Mouse (Mus musculus) gastrocnemius, adult 2 months (tissue): Measurements from ENCODE around the gene Cd55. TPM values are rescaled to one million over a fixed set of nuclear protein-coding genes. Genes with fewer than 3 reads are reported as not detected.
"Not testable (repeated sequence)": the region's sequence is repeated elsewhere in the genome, so short reads cannot be mapped to it uniquely, and the experiment has no call there.

Experiments used
- DNase-seq: peaks from one replicate; pipeline ENCODE4 v3.0.0; 2022
- H3K27ac ChIP-seq: fragments of 200-600 bp; 2 replicates; pipeline ENCODE4 v1.8.1; 2022; ENCODE audit warnings: mild to moderate bottlenecking
- H3K4me3 ChIP-seq: fragments of 200-600 bp; 2 replicates; pipeline ENCODE4 v1.8.1; 2022; ENCODE audit warnings: mild to moderate bottlenecking, moderate library complexity
- CTCF ChIP-seq: fragments of 200-600 bp; IDR thresholded peaks from 2 replicates; pipeline ENCODE4 v1.8.1; 2022; ENCODE audit warnings: antibody characterized with exemption, mild to moderate bottlenecking, moderate library complexity
- intact Hi-C: fragments of 180-260 bp; cut with DNase I; formaldehyde crosslinking; loops from one replicate; pipeline ENCODE4 v1.15.1; 2025
- total RNA-seq, 2 experiments: library from RNA; stranded (reverse); gene quantifications; 2 replicates each; pipeline ENCODE4 v1.2.3; 2021

The Cd55 gene
- total RNA-seq, 2 experiments from 2014 or later, result 47.7 to 77.9 TPM

GRCm38 (mm10) chr1:130474226-130474625, 11.7 kb upstream of the Cd55 start:
- DNase-seq, result no peak
- intact Hi-C loops, result no loop called here
- Histone ChIP-seq H3K27ac (no peak overlapping the region), H3K4me3 (no peak overlapping the region)
- no peak for TF ChIP-seq CTCF

GRCm38 (mm10) chr1:130470074-130470473, 7.5 kb upstream of the Cd55 start:
- Histone ChIP-seq H3K27ac (no peak overlapping the region), H3K4me3 (no peak overlapping the region)
- no peak for DNase-seq
- intact Hi-C loops, result no loop called here
- no peak for TF ChIP-seq CTCF

- no peak overlapping the region for H3K4me3 ChIP-seq
- intact Hi-C loops, result no loop called here
- DNase-seq, result no peak
- no peak overlapping the region for H3K27ac ChIP-seq
- TF ChIP-seq CTCF, result no peak
Measured at GRCm38 (mm10) chr1:130467453-130467852, 4.9 kb upstream of the Cd55 start.

- peak overlapping the region; percentile 95; the same call in 1 of the 2 replicates for H3K27ac ChIP-seq
- intact Hi-C loops, result loop anchor here (5.0 kb wide), 2 partner anchors 48 to 168 kb away; no protein-coding TSS in a partner anchor
- no peak for DNase-seq
- no peak overlapping the region for H3K4me3 ChIP-seq
- no peak for TF ChIP-seq CTCF
Measured at GRCm38 (mm10) chr1:130464173-130464572, 1.6 kb upstream of the Cd55 start.

- DNase-seq, result no peak
- intact Hi-C loops, result loop anchor here (5.0 kb wide), 2 partner anchors 49 to 169 kb away; no protein-coding TSS in a partner anchor
- no peak for TF ChIP-seq CTCF
- H3K27ac ChIP-seq, result peak overlapping the region; percentile 95
- peak overlapping the region; percentile 72 for H3K4me3 ChIP-seq
Measured at GRCm38 (mm10) chr1:130462867-130463266, 323 bp upstream of the Cd55 start.

- DNase-seq, result no peak
- H3K4me3 ChIP-seq, result no peak overlapping the region
- no peak overlapping the region for H3K27ac ChIP-seq
- intact Hi-C loops, result no loop called here
- TF ChIP-seq CTCF, result no peak
Measured at GRCm38 (mm10) chr1:130455111-130455510, 7.4 kb downstream of the Cd55 start.

- intact Hi-C loops, H3K27ac ChIP-seq, H3K4me3 ChIP-seq, DNase-seq: not testable (repeated sequence)
Measured at GRCm38 (mm10) chr1:130442930-130443329, 19.6 kb downstream of the Cd55 start.

- intact Hi-C loops, result no loop called here
- Histone ChIP-seq H3K4me3 (no peak overlapping the region), H3K27ac (no peak overlapping the region)
- no peak for DNase-seq
- no peak for TF ChIP-seq CTCF
Measured at GRCm38 (mm10) chr1:130430920-130431319, 31.6 kb downstream of the Cd55 start.

- intact Hi-C loops, H3K27ac ChIP-seq: not testable (repeated sequence)
Measured at GRCm38 (mm10) chr1:130428667-130429066, 33.9 kb downstream of the Cd55 start.

GRCm38 (mm10) chr1:130427175-130427853, 35.2 kb downstream of the Cd55 start:
- H3K4me3 ChIP-seq, H3K27ac ChIP-seq, DNase-seq, intact Hi-C loops: not testable (repeated sequence)

More at GRCm38 (mm10) chr1:130428667-130429066, 33.9 kb downstream of the Cd55 start:
- DNase-seq, H3K4me3 ChIP-seq: not testable (repeated sequence)

- no peak for TF ChIP-seq CTCF
- DNase-seq, result peak; percentile 32
- intact Hi-C loops, result no loop called here
- Histone ChIP-seq H3K27ac (no peak within 1 kb of the TSS), H3K4me3 (peak within 1 kb of the TSS; percentile 39; the same call in 1 of the 2 replicates)
Measured at GRCm38 (mm10) chr1:130422664-130423111, 39.9 kb downstream of the Cd55 start, which contains the start of gene Cd55b. Gene Cd55b, minus strand, starts transcription at chr1:130423009.

- H3K4me3 ChIP-seq, result peak overlapping the region; percentile 39; the same call in 1 of the 2 replicates
- DNase-seq, intact Hi-C loops, H3K27ac ChIP-seq: not testable (repeated sequence)
Measured at GRCm38 (mm10) chr1:130422033-130422432, 40.5 kb downstream of the Cd55 start.

GRCm38 (mm10) chr1:130397109-130397508, 65.4 kb downstream of the Cd55 start:
- intact Hi-C loops, H3K4me3 ChIP-seq, DNase-seq, H3K27ac ChIP-seq: not testable (repeated sequence)
- TF ChIP-seq CTCF, result 0 out of 2 replicates have a peak, but pooled peaks have one; percentile 3

Other genes starting within 250 kb of the Cd55 start
- 1 to 10 TPM in 1 of 2 experiments, under 1 TPM in 1; 0.67 to 1.2 TPM for gene Cd55b, start 39.7 kb downstream of the Cd55 start, total RNA-seq
- not detected for gene Zp3r, start 166.9 kb upstream of the Cd55 start, total RNA-seq
- gene C4bp, start 198.9 kb upstream of the Cd55 start, total RNA-seq, result not detected